Mouse (Mus musculus): Measurements from ENCODE around the gene Itga10.
"Not testable (repeated sequence)": the region's sequence is repeated elsewhere in the genome, so short reads cannot be mapped to it uniquely, and the experiment has no call there.

Itga10 gene

DNA sequence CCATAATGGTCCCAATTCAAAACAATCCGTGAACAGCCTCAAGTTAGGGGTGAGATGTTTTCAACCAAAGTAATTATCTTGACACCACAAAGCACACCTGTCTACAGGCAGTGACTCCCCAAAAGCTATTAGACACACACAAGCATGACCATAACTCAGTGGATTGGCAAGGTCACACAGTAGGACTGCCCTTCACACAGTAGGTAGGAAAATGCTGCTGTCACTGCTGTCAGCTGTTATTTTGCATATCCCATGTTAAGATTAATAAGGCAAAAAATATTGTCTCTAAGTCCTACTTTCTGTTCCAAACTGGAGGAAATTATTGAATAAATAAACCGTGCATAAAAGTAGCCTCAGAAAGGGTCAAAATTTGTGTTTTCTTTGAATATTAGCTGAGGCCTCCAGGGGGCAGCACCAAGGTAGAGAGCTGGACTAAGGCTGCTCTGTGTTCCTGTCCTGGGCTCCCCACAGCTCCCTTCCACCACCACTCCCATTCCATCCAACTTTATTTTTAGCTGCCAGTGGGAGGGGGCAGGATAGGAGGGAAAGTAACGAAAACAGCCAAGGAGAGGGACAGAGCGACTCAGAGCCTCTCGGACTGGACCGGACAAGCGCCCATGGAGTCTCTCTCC is at the start of gene Itga10:
Gene Itga10 (plus strand): TSS at position 567 of the 632 bp plus-strand sequence.
- DNase-seq (ENCODE audit: low spot score in 2 of 2), result peak in 1 of 2 experiments; percentile 65

DNA sequence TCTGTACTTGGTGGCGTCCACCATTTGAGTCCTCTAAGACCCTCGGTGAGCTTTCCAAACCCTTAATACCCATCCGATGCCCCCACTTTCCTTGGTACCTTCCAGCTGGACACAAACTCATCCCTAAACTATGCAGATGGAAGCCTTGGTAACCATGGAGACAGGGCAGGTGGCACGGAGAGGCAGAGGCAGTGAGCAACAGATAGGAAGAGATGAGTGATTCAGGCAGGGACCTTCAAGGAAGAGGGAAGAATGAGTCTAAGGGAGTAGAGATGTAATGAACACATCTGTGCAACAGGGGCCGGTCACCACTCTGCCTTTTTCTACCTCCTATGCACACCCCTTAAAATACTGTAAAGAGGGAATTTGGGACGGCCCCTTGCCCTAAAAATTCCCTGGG is 49.7 kb upstream of the Itga10 start:
- DNase-seq (ENCODE audit: low spot score in 2 of 2), result no peak

DNA sequence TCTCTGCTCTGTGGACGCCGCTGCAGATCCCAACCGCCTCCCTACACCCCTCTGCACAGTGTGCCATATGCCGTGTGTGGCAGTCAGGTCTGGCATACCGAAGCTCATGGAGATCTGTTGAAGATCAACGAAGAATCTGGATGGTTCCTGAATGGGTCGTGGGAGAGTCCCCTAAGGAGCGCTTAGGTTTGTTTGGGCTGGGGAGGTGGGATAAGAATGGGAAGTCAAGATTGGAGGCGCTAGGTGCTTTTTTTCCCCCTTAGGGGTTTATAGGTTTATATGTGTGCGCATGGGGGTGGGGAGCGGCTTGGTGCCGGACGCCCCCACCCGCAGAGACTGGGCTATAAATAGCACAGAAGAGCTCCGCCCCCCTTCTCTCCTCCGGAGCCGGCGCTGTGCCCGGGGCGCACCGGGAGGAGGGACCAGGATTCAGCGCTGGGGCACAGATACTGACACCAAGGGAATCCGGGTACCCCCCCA is 49.1 kb upstream of the Itga10 start, which contains the start of gene Ankrd34a:
Gene Ankrd34a (plus strand): TSS at position 409 of the 480 bp plus-strand sequence.
- peak in 1 of 2 experiments; percentile 22 for DNase-seq (ENCODE audit: low spot score in 2 of 2)

DNA sequence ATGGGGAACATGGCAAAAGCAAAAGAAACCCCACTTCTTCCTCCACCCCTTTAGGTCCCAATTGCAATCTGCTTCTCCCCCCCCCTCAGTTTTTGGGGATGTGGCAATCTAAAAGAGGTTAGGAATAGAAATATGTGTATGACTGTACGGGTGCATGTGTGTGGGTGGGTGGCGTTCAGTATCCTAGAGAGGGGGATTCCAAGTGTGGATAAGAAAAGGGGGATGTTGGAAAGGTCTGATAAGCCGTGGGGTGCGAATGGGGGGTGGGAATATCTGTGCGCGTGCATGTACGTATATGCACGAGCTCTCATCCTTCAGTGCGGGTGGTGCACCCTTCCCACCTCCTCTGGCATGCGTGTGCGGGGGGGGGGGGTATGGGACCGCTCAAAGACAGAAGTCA is 48.5 kb upstream of the Itga10 start:
- no peak for DNase-seq (ENCODE audit: low spot score in 2 of 2)

DNA sequence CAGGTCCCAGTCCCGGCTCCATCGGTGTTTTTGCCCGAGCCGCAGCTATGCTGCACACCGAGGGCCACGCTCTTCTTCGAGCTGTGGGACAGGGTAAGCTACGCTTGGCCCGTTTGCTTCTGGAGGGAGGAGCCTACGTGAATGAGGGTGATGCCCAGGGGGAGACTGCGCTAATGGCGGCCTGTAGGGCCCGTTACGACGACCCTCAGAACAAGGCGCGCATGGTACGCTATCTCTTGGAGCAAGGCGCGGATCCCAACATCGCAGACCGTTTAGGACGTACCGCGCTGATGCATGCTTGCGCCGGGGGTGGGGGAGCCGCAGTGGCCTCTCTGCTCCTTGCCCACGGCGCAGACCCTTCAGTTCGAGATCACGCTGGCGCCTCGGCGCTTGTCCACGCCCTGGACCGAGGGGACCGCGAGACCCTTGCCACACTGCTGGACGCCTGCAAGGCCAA is 47.9 kb upstream of the Itga10 start:
- peak; percentile 9 to 19 for DNase-seq (ENCODE audit: low spot score in 2 of 2)

DNA sequence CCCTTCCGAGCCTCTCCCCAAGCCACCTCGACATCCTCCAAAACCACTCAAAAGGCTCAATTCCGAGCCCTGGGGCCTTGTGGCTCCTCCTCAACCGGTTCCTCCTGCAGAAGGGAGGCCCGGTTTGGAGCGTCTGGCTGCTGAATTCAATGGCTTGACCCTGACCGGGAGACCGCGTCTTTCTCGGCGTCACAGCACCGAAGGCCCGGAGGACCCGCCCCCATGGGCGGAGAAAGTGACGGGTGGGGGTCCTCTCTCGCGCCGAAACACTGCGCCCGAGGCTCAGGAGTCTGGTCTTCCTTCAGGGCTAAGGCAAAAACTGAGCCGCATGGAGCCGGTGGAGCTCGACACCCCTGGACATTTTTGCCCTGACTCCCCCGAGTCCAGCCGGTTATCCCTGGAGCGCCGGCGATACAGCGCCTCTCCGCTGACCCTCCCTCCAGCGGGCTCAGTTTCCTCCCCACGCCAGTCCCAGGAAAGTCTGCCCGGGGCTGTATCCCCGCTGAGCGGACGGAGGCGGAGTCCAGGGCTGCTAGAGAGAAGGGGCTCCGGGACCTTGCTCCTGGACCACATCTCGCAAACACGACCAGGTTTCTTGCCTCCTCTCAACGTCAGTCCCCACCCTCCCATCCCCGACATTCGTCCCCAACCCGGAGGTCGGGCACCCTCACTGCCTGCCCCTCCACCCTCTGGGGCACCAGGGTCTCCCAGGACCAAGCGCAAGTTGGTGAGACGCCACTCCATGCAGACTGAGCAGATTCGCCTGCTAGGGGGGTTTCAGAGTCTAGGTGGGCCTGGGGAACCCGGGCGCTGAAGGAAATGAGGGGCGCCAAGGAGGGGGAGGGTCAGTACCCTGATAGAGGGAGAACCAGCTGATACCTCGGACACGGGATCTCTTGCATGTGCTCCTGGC is 47.0 kb upstream of the Itga10 start:
- DNase-seq (ENCODE audit: low spot score in 2 of 2), result peak; percentile 11 to 29

DNA sequence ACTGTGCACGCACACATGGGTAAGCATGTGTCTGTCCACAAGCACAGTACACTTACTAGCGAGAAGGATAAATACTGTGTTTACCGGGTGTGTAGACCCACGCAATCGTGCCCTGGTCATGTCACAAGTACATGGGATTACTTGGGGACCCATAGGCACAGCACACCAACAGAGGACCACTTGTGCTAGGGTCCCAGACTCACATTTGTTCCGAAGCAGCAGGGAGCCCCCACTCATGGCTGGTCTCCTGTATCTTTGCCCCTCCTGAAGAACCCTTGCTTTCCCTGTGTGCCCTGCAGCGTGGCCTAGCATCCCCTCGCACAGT is 46.4 kb upstream of the Itga10 start:
- DNase-seq (ENCODE audit: low spot score in 2 of 2), result no peak

DNA sequence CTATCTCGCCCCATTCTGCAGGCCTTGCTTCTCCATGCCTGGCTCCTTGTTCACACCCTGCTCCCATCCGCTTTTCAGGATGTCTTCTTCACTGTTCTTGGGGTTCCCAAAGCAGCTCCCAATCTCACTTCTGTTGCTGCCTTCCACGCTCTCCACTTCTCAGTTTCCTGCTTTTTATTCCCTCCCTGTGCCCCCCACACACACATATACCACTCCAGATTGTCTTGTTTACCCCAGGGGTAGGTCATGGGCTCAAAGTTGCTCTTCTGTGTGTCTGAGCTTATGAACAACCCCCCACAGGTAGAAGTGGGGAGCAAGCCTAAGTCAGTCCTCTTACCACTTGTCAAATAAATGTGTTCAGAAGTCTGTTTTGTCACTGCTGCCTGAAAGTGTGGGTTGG is 46.0 kb upstream of the Itga10 start:
- no peak for DNase-seq (ENCODE audit: low spot score in 2 of 2)

DNA sequence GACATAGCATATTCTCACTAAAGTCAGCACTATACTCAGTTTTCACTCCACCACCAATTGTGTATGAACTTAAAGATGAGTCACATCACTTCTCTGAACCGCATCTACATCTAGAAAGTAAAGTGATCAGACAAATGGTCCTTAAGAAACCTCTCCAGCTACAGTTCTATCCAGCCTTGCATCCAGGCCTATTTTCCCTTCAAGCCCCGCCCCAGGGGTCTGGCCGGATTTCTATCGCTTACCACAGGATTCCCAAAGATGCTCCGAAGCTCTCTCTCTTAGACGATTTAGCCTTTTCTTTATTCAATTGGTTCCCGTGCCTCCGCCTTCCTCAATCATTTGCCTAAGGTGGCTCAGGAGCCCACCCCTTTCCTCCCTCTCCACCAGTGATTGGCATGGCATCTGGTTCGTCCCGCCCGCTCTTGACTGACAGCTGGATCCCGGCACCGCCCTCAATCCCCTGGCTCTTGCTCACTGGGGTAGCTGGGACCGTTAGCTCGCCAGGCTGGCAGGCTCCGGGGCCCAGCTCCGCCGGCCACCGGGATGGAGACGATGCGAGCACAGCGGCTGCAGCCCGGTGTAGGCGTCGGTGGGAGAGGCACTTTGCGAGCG is 44.6 kb upstream of the Itga10 start, which contains the start of gene Lix1l:
Gene Lix1l (plus strand): TSS at position 511 of the 612 bp plus-strand sequence.
- peak; percentile 51 to 84 for DNase-seq (ENCODE audit: low spot score in 2 of 2)

DNA sequence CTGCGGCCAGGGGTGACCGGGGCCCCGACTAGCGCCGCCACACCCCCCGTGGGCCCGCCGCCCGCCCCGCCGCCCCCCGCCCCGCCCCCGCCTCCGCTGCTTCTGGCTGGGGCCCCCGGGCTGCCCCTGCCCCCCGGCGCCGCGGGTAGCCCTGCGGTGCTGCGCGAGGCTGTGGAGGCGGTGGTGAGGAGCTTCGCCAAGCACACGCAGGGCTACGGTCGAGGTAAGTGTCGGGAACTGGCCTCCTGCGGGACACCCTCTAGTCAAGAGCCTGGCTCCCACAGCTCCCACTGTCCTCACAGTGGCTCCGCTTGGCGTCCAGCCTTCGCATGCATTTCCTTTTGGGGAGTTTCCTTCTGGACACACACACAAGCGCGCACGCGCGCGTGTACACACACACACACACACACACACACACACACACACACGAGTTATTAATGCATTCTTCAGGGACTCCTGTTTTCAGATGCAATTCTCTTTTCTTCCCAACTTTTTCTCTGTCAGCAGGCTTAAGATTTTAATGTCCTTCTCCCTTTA is 44.1 kb upstream of the Itga10 start:
- DNase-seq (ENCODE audit: low spot score in 2 of 2), result peak; percentile 11 to 37

DNA sequence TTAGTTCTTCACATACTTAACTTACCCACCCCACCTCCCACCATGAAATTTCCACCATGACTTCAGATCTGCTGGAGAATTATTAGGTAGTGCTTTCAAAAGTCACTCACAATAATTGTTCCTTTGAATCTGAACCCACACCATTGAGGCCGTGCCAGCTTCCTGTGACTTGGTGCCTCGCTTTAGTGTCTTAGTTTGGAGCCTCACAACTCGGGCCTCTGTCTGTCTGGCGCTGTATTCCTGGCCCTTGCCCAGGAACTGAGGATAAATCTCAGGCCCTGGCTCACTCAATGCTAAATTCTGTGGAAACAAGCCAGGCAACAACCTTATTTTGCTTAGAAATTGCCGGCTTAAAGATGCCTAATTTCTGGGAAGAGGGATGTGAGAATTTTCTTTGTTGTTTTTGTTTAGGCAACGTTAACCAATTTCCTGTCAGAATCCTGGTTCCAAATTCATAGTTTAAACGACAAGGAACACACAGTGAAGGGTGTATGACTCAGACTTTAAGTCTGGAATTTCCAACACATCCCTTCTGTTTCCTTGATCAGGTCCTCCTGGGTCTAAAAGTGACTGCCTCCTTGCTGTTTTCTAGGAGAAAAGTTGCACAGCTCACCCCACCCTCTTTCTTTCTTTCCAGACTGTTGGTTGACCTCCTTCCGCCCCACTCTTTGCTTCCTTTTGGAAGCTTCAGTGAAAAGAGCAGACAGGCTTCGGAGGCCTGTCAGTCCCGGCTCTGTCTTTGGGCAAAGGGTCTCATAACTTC is 43.3 kb upstream of the Itga10 start:
- no peak for DNase-seq (ENCODE audit: low spot score in 2 of 2)

DNA sequence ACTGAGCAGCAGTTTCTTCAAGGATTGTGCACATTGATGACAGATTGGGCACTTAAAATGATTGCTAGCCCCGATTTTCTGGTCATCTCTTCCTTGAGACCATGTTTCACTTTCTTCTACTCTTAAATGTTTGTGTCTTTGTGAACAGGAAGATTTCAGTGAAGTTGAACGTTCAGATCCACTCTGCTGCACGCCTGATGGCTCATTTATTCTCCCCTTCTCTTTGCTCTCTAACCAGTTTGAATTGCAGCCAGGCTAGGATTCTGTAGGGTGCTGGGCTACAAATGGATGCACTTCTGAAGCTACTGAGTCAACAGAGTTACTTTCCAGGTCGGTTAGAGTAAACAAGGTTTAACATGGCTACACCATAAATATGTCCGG is 42.7 kb upstream of the Itga10 start:
- no peak for DNase-seq (ENCODE audit: low spot score in 2 of 2)

DNA sequence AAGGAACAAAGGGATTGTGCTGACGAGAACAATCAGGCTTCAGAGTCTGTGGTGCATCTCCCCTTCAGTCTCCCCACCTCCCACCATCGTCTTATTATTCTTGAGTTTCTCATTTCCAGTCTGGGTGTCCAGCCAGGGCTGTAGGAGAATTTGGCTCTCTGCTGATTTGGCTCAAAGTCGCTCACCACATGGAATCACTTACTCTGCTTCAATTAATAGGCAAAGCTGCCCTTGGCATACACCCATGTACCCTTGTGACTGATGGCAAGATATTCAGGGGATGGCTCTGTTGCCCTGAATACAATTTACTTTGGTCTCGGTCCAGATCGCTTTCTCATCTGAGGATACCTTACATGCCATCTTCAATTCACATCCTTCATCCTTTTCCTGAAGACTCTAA is 42.1 kb upstream of the Itga10 start:
- DNase-seq (ENCODE audit: low spot score in 2 of 2), result no peak

DNA sequence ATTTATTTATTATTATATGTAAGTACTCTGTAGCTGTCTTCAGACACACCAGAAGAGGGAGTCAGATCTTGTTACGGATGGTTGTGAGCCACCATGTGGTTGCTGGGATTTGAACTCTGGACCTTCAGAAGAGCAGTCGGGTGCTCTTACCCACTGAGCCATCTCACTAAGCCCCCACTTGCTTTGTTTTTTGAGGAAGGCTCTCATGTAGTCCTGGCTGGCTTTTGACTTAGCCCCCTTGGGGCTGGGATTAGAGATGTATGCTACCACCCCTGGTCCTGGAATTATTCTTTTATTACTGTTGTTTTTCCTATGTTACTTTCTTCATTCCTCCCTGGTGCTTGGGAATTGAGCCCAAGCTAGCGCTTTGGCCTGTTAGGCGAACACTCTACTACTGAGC is 39.4 kb upstream of the Itga10 start:
- not testable (repeated sequence) for DNase-seq (ENCODE audit: low spot score in 2 of 2)

DNA sequence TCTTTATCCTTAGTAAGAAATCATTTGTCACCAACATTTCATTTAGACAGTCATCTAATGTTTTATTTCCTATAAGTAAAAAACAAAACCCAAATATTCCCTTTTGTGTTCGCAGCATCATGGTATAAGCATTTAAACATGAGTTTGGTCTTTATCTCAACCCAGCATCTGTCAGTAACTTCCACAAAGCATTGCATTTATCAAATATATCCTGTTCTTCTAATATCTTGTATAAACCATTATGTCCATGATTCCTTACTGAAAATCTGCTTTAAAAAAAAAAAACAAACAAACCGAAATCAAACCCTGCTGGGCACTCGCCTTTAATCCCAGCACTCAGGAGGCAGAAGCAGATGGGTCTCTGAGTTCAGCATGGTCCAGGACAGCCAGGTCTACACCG is 38.8 kb upstream of the Itga10 start:
- DNase-seq (ENCODE audit: low spot score in 2 of 2), result no peak

DNA sequence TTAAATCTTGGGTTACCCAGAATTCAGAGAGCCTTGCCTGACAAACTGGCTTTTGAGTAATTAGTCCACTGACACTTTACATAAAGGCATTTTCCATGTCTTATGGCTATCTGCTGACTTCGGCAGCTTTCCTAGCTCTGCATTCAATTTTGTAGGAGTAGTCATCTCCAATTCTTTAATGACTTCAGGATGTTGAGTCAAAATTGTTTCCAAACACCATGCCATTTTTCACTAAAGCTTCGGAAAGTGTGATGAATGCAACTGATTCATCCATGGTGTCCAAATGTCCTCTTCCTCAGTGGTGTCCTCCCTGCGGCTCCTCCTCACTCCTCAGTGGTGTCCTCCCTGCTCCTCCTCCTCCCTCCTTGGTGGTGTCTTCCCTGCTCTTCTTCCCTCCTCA is 27.4 kb upstream of the Itga10 start:
- DNase-seq (ENCODE audit: low spot score in 2 of 2), result no peak

DNA sequence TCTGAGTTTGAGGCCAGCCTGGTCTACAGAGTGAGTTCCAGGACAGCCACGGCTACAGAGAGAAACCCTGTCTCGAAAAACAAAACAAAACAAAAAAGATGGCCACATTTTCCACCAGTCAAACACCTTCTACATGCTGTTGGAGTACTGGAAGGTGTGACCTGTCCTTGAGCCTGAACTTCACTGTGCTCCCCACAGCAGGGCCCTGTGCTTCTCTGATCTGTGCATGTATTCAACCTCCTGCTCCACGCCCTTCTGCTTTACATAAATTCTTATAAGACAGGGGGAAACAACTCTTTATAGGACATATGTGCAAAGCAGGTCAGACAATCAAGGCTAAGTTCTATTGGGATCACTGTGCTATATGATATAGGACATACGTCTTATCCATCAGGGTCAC is 22.2 kb upstream of the Itga10 start:
- no peak for DNase-seq (ENCODE audit: low spot score in 2 of 2)

DNA sequence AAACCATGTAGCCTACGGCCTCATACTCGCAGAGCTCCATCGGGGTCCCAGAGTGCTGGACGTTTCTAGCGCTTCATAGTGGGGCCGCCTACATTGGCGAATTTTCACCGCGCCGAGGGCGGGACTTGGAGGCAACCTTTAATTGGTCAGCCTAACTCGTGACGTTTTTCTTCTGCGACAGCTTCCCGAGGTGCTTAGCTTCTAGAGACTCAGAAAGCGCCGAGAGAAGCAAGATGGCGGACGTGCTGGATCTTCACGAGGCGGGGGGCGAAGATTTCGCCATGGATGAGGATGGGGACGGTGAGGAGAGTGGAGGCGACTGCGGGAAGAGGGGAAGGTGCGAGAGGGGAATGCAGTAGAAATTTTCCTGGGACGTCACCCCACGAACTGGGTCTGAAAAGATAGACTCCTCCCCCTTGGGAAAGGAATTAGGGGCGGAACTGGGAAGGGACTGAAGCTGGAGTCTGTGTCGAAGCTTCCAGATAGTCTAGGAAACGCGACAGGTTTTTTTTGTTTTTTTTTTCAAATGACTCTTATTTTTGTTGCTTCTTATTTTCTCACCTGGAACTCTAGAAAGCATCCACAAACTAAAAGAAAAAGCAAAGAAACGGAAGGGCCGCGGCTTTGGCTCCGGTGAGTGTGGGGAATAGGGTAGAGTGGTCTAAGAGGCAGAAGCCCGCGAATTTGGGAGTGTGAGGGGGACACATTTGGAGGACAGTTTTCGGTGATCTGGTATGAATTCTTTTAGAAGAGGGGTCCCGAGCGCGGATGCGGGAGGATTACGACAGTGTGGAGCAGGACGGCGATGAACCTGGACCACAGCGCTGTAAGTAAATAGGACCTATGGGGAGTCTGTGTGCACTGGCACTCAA is 15.4 kb upstream of the Itga10 start, which contains the start of gene Rbm8a:
Gene Rbm8a (plus strand): TSS at position 205 of the 872 bp plus-strand sequence.
- peak; percentile 90 to 97 for DNase-seq (ENCODE audit: low spot score in 2 of 2)

DNA sequence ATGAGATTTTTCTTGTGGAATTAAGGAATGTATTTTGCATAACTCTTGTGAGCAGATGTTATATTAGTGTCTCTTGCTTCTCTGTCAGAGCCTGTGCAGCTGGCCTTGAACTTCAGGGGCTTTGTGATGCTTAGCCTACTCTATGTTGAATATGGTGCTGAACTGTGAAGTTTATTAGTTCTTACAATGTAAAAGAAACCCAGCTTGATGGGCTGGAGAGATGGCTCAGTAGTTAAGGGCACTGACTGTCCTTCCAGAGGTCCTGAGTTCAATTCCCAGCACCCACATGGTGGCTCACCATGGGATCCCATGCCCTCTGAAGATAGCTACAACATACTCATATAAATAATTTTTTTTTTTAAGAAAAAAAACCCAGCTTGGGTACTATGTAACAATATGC is 13.3 kb upstream of the Itga10 start:
- DNase-seq (ENCODE audit: low spot score in 2 of 2), result no peak

DNA sequence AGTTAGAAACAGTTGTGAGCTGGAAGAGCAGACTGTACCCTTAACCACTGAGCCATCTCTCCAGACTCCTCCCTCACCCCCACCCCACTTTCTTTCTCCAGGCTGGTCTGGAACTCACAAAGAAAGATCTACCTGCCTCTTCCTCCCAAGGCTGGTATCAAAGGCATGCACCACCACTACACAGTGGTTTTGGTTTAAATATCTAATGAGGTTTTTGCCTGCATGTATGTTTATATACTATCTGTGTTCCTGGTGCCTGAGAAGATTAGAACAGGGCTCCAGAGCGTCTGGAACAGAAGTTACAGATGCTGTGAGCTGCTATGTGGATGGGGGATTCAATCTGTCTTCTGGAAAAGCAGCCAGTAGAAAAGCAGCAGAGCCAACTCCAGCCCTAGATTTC is 11.4 kb upstream of the Itga10 start:
- DNase-seq (ENCODE audit: low spot score in 2 of 2), result no peak

All from spleen, postnatal 10 days (tissue).